Mouse (Mus musculus) forebrain, embryonic 11.5 days (tissue): Measurements from ENCODE around the gene Olfr695. TPM values are rescaled to one million over a fixed set of nuclear protein-coding genes. Genes with fewer than 3 reads are reported as not detected.
"Not testable (repeated sequence)": the region's sequence is repeated elsewhere in the genome, so short reads cannot be mapped to it uniquely, and the experiment has no call there.

Experiments
- ATAC-seq: fragments of 200-750 bp; cut with Nextera tagmentation; replicated peaks from 2 replicates; pipeline ENCODE4 v1.8.0; 2017; ENCODE audit warnings: moderate TSS enrichment; ENCODE audit not compliant: low FRiP score
- DNase-seq: peaks from one replicate; pipeline ENCODE4 v3.0.0-alpha.2; 2017; ENCODE audit warnings: low spot score
- H3K27ac ChIP-seq: fragments of 300-500 bp; sonication (generic); 2 replicates; pipeline ENCODE4 v1.5.1; 2014; ENCODE audit warnings: low read depth, low read length
- H3K27me3 ChIP-seq: fragments of 300-500 bp; sonication (generic); 2 replicates; pipeline ENCODE4 v1.6.1; 2014; ENCODE audit warnings: mild to moderate bottlenecking, low read length, mixed read lengths; ENCODE audit not compliant: control insufficient read depth, insufficient read depth
- H3K36me3 ChIP-seq: fragments of 300-500 bp; sonication (generic); 2 replicates; pipeline ENCODE4 v1.6.1; 2014; ENCODE audit warnings: mild to moderate bottlenecking, low read length, moderate library complexity, mixed read lengths; ENCODE audit not compliant: control insufficient read depth, insufficient read depth
- H3K4me1 ChIP-seq: fragments of 300-500 bp; sonication (generic); replicated peaks from 2 replicates; pipeline ENCODE4 v1.6.1; 2014; ENCODE audit warnings: low read length, mixed read lengths; ENCODE audit not compliant: control insufficient read depth, insufficient read depth
- H3K4me2 ChIP-seq: fragments of 300-500 bp; sonication (generic); 2 replicates; pipeline ENCODE4 v1.6.1; 2014; ENCODE audit warnings: low read depth, mild to moderate bottlenecking, low read length, moderate library complexity, mixed read lengths; ENCODE audit not compliant: severe bottlenecking
- H3K4me3 ChIP-seq: fragments of 300-500 bp; sonication (generic); 2 replicates; pipeline ENCODE4 v1.5.1; 2014; ENCODE audit warnings: low read depth, low read length
- H3K9ac ChIP-seq: fragments of 300-500 bp; sonication (generic); 2 replicates; pipeline ENCODE4 v1.6.1; 2014; ENCODE audit warnings: low read length
- H3K9me3 ChIP-seq: fragments of 300-500 bp; sonication (generic); 2 replicates; pipeline ENCODE4 v1.6.1; 2016; ENCODE audit warnings: low read length, mixed read lengths; ENCODE audit not compliant: control insufficient read depth
- WGBS: fragments of 180-500 bp; shearing (Covaris S2); extraction: QIAGEN DNeasy Blood & Tissue Kit; methylation state at CpG from one replicate; pipeline ENCODE4 v1.1.7; 2014; 5-methylcytosine and 5-hydroxymethylcytosine counted together
- polyA plus RNA-seq: library from polyadenylated mRNA; unstranded; fragments of >200 nt; fragmentation: Nextera tagmentation; extraction: Ambion mirVana; gene quantifications from 2 replicates; pipeline ENCODE4 v1.2.1, GENCODE M21; 2014

The Olfr695 gene
- not detected in 2 replicates for polyA plus RNA-seq

- no peak for ATAC-seq
These were observed at the start of gene Olfr695 for GRCm38 (mm10) chr7:106716296-106716695. Olfr695 (minus strand) TSS chr7:106716396.

GRCm38 (mm10) chr7:106761008-106761407 is 44.8 kb upstream of the Olfr695 start:
- not testable (repeated sequence) for ATAC-seq, H3K4me1 ChIP-seq, H3K27ac ChIP-seq, H3K36me3 ChIP-seq, DNase-seq, H3K27me3 ChIP-seq, H3K9ac ChIP-seq, H3K9me3 ChIP-seq, H3K4me3 ChIP-seq, H3K4me2 ChIP-seq
- 84% methylated on average over 2 of the region's 2 CpGs for WGBS

More at GRCm38 (mm10) chr7:106716296-106716695, at the start of gene Olfr695:
- Histone ChIP-seq H3K9me3 (no peaks in the 10 kb centered on the region), H3K4me3 (no peak within 1 kb of the TSS), H3K36me3 (no peaks in the 10 kb centered on the region), H3K4me1 (no peaks in the 10 kb centered on the region), H3K4me2 (no peak within 1 kb of the TSS), H3K27me3 (no peaks in the 10 kb centered on the region), H3K9ac (no peak within 1 kb of the TSS), H3K27ac (no peak within 1 kb of the TSS)
- DNase-seq, result no peak

DNA sequence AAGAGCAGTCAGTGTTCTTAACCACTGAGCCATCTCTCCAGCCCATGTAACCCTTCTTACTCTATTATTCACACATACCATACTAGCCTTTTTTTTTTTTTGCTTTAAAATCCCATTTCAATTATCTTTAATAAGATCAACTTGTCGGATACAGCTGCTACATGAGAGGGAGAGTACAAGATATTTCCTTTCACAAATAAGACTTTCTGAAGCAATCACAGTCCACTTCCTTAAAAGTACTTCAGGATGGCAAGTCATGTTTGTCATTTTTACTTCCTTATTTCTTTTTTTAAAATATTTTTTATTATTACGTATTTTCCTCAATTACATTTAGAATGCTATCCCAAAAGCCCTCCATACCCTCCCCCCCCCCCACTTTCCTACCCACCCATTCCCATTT is 42.6 kb upstream of the Olfr695 start:
- no peaks in the 10 kb centered on the region for H3K27me3 ChIP-seq
- no peak for DNase-seq
- WGBS, result 87% methylated on average over 2 of the region's 2 CpGs
- no peaks in the 10 kb centered on the region for H3K36me3 ChIP-seq
- H3K4me3 ChIP-seq, result no peak overlapping the region
- no peaks in the 10 kb centered on the region for H3K4me1 ChIP-seq
- no peaks in the 10 kb centered on the region for H3K9me3 ChIP-seq
- no peak overlapping the region for H3K27ac ChIP-seq
- no peak overlapping the region for H3K9ac ChIP-seq
- no peak overlapping the region for H3K4me2 ChIP-seq
- no peak for ATAC-seq

DNA sequence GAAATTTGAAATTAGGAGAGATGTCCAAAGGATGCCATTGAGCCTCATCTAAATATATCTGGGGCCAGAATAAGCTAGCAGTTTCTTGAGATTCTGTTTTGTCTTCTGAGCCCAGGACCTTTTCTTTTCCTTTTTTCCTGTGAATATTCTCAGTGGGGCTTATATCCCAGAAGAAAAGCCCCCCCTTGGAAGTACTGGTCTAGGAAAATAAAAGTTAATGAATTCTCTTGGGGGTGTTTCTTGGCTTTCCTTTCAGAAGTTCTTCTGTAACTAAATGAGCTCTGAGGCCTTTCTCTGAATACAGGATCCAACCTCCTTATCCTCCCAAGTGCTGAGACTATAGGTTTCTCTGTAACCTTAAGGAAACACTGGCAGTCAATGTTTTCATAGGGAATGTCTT is 39.1 kb upstream of the Olfr695 start, which contains the start of gene Olfr698:
TSS of gene Olfr698 (minus strand) at position 101 of the 400 bp plus-strand sequence.
- H3K27ac ChIP-seq, result no peak within 1 kb of the TSS
- no peaks in the 10 kb centered on the region for H3K36me3 ChIP-seq
- ATAC-seq (no peak), DNase-seq (no peak)
- H3K9ac ChIP-seq, result no peak within 1 kb of the TSS
- no peaks in the 10 kb centered on the region for H3K27me3 ChIP-seq
- no peaks in the 10 kb centered on the region for H3K9me3 ChIP-seq
- no peak within 1 kb of the TSS for H3K4me3 ChIP-seq
- H3K4me1 ChIP-seq, result no peaks in the 10 kb centered on the region
- H3K4me2 ChIP-seq, result no peak within 1 kb of the TSS

GRCm38 (mm10) chr7:106745811-106746210 is 29.6 kb upstream of the Olfr695 start:
- Histone ChIP-seq H3K36me3 (no peaks in the 10 kb centered on the region), H3K27me3 (no peaks in the 10 kb centered on the region), H3K27ac (no peak overlapping the region), H3K9ac (no peak overlapping the region), H3K9me3 (no peaks in the 10 kb centered on the region), H3K4me3 (no peak overlapping the region), H3K4me1 (no peaks in the 10 kb centered on the region), H3K4me2 (no peak overlapping the region)
- WGBS, result 96% methylated on average over 5 of the region's 5 CpGs
- no peak for DNase-seq
- no peak for ATAC-seq

GRCm38 (mm10) chr7:106742343-106742742 is 26.1 kb upstream of the Olfr695 start, which contains the start of gene Olfr697:
Olfr697 (minus strand) TSS chr7:106742443.
- no peaks in the 10 kb centered on the region for H3K9me3 ChIP-seq
- no peaks in the 10 kb centered on the region for H3K36me3 ChIP-seq
- H3K27ac ChIP-seq, result no peak within 1 kb of the TSS
- WGBS, result 89% methylated on average over 1 of the region's 1 CpGs
- no peaks in the 10 kb centered on the region for H3K4me1 ChIP-seq
- H3K4me2 ChIP-seq, result no peak within 1 kb of the TSS
- no peaks in the 10 kb centered on the region for H3K27me3 ChIP-seq
- ATAC-seq, result no peak
- H3K9ac ChIP-seq, result no peak within 1 kb of the TSS
- DNase-seq, result no peak
- H3K4me3 ChIP-seq, result no peak within 1 kb of the TSS

DNA sequence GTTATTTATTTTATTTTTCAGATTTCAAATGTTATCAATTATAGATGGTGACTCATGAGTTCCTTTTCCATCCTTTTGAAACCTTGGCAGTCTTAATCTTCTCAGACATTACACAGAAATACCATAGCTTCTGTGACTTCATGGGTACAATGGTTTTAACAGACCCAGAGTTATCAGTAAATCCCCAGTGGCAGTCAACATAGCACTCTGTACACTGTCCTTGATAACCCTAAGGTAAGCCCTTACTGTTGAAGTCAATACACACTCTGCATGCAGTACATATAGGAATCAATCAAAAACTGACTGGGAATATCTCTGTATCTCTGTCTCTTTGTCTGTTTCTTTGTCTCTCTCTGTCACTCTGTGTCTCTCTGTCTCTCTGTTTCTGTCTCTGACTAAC is 20.8 kb upstream of the Olfr695 start:
- Histone ChIP-seq H3K27me3 (no peaks in the 10 kb centered on the region), H3K4me1 (no peaks in the 10 kb centered on the region), H3K36me3 (no peaks in the 10 kb centered on the region), H3K27ac (no peak overlapping the region), H3K9ac (no peak overlapping the region), H3K4me2 (no peak overlapping the region), H3K4me3 (no peak overlapping the region), H3K9me3 (no peaks in the 10 kb centered on the region; the same call in 1 of the 2 replicates)
- DNase-seq, result no peak
- no peak for ATAC-seq

DNA sequence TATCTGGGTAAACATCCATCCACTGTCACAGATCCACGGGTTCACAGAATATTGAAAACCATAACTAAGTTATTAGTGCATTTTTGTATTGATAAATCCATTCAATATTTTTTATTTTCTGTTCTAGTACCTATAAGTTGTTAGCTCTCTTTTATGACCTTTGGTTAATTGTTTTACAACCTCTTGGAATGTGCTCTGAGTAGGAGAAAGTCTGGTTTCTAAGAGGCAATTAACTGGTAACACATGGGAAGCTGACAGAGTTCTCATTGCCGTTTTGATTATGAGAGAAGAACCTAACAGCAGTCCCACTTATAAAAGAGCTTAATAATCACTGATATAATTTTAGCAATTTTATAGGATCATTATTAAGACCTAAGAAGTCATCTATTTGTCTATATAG is 17.5 kb upstream of the Olfr695 start:
- Histone ChIP-seq H3K27ac (no peak overlapping the region), H3K9ac (no peak overlapping the region)
- no peak for DNase-seq

DNA sequence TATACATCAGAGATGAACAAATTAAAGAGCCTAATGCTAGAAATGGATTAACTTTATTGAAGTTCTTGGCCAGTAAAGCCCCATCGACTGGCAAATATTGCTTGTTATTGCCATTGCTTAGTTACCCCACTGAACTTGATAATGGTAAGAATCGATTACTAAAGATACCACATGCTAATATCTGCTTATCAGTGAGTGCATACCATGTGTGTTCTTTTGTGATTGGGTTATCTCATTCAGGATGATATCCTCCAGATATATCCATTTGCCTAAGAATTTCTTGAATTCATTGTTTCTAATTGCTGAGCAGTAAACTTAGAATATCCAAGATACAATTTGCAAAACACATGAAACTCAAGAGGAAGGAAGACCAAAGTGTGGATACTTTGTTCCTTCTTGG is 9.5 kb upstream of the Olfr695 start:
- WGBS, result 88% methylated on average over 2 of the region's 2 CpGs
- H3K36me3 ChIP-seq, H3K27me3 ChIP-seq, ATAC-seq, H3K27ac ChIP-seq, DNase-seq, H3K4me2 ChIP-seq, H3K9me3 ChIP-seq, H3K4me3 ChIP-seq, H3K4me1 ChIP-seq, H3K9ac ChIP-seq: not testable (repeated sequence)

More for the DNA sequence above, 17.5 kb upstream of the Olfr695 start:
- H3K4me2 ChIP-seq, result no peak overlapping the region
- H3K36me3 ChIP-seq, result no peaks in the 10 kb centered on the region
- 81% methylated on average over 2 of the region's 2 CpGs for WGBS
- H3K27me3 ChIP-seq, result no peaks in the 10 kb centered on the region
- H3K4me3 ChIP-seq, result no peak overlapping the region
- ATAC-seq, result no peak
- H3K4me1 ChIP-seq, result no peaks in the 10 kb centered on the region
- H3K9me3 ChIP-seq, result no peaks in the 10 kb centered on the region; the same call in 1 of the 2 replicates
